Mouse (Mus musculus) erythroblast, embryonic 14.5 days (primary cell): ENCODE results near the gene Lmbrd1. TPM values are rescaled to one million over a fixed set of nuclear protein-coding genes. Genes with fewer than 3 reads are reported as not detected.
"Not testable (repeated sequence)": the region's sequence is repeated elsewhere in the genome, so short reads cannot be mapped to it uniquely, and the experiment has no call there.

Source experiments
- H3K27me3 ChIP-seq: 2 replicates; pipeline ENCODE4 v1.6.1; 2012; ENCODE audit warnings: inconsistent platforms; ENCODE audit not compliant: control insufficient read depth
- H3K36me3 ChIP-seq: 2 replicates; pipeline ENCODE4 v1.6.1; 2012; ENCODE audit warnings: mild to moderate bottlenecking, inconsistent platforms; ENCODE audit not compliant: control insufficient read depth
- H3K4me1 ChIP-seq: 2 replicates; pipeline ENCODE4 v1.6.1; 2012; ENCODE audit warnings: inconsistent platforms; ENCODE audit not compliant: control insufficient read depth
- H3K4me3 ChIP-seq: replicated peaks from 2 replicates; pipeline ENCODE3; 2012; ENCODE audit warnings: moderate library complexity, mild to moderate bottlenecking, inconsistent platforms
- H3K9me3 ChIP-seq: 2 replicates; pipeline ENCODE4 v1.6.1; 2012; ENCODE audit warnings: low read length, inconsistent platforms, mixed read lengths; ENCODE audit not compliant: control insufficient read depth
- GATA1 ChIP-seq: IDR thresholded peaks from 2 replicates; pipeline ENCODE4 v1.6.1; 2012; ENCODE audit warnings: low read length, inconsistent platforms, mixed read lengths
- TAL1 ChIP-seq: IDR thresholded peaks from 3 replicates; pipeline ENCODE4 v1.6.1; 2012; ENCODE audit warnings: low read length, inconsistent platforms, mixed read lengths
- polyA plus RNA-seq: library from polyadenylated mRNA; stranded (reverse); fragments of >175 nt; gene quantifications from 2 replicates; pipeline ENCODE4 v1.2.3, GENCODE M21; 2012

The Lmbrd1 gene
- polyA plus RNA-seq, 1 experiment, result 0.02 TPM

- H3K4me3 ChIP-seq, result no peak overlapping the region
- no peak for TF ChIP-seq TAL1
- H3K9me3 ChIP-seq, result no peaks in the 10 kb centered on the region
- no peaks in the 10 kb centered on the region for H3K4me1 ChIP-seq
- H3K27me3 ChIP-seq, result no peaks in the 10 kb centered on the region
- peaks cover 8% of the 10 kb centered on the region for H3K36me3 ChIP-seq
Observed at GRCm38 (mm10) chr1:24743191-24743924, 64.9 kb downstream of the Lmbrd1 start.

GRCm38 (mm10) chr1:24752715-24753114 lies 74.3 kb downstream of the Lmbrd1 start:
- Histone ChIP-seq H3K27me3 (no peaks in the 10 kb centered on the region), H3K4me1 (no peaks in the 10 kb centered on the region), H3K4me3 (no peak overlapping the region), H3K36me3 (peaks cover 13% of the 10 kb centered on the region), H3K9me3 (no peaks in the 10 kb centered on the region)
- TF ChIP-seq TAL1 (no peak), GATA1 (no peak)

GRCm38 (mm10) chr1:24758516-24758915 lies 80.1 kb downstream of the Lmbrd1 start:
- H3K36me3 ChIP-seq, result peaks cover 7% of the 10 kb centered on the region
- no peaks in the 10 kb centered on the region for H3K4me1 ChIP-seq
- H3K9me3 ChIP-seq, result no peaks in the 10 kb centered on the region
- H3K27me3 ChIP-seq, result no peaks in the 10 kb centered on the region
- TF ChIP-seq TAL1 (no peak), GATA1 (no peak)
- H3K4me3 ChIP-seq, result no peak overlapping the region

- TF ChIP-seq GATA1, result no peak
- no peak for TF ChIP-seq TAL1
- H3K4me1 ChIP-seq, result no peaks in the 10 kb centered on the region
- H3K9me3 ChIP-seq, result no peaks in the 10 kb centered on the region
- H3K4me3 ChIP-seq, result no peak overlapping the region
- no peaks in the 10 kb centered on the region for H3K27me3 ChIP-seq
- H3K36me3 ChIP-seq, result peaks cover 7% of the 10 kb centered on the region
Observed at GRCm38 (mm10) chr1:24766466-24766865, 88.0 kb downstream of the Lmbrd1 start.

- H3K4me1 ChIP-seq, result not testable (repeated sequence)
Observed at GRCm38 (mm10) chr1:24767197-24767596, 88.8 kb downstream of the Lmbrd1 start.

GRCm38 (mm10) chr1:24773642-24774041 lies 95.2 kb downstream of the Lmbrd1 start:
- Histone ChIP-seq H3K27me3 (no peaks in the 10 kb centered on the region), H3K9me3 (no peaks in the 10 kb centered on the region), H3K4me3 (no peak overlapping the region), H3K36me3 (no peaks in the 10 kb centered on the region), H3K4me1 (no peaks in the 10 kb centered on the region)
- no peak for TF ChIP-seq GATA1

More at GRCm38 (mm10) chr1:24767197-24767596, 88.8 kb downstream of the Lmbrd1 start:
- not testable (repeated sequence) for H3K4me3 ChIP-seq, H3K36me3 ChIP-seq, H3K27me3 ChIP-seq, H3K9me3 ChIP-seq

- no peaks in the 10 kb centered on the region for H3K36me3 ChIP-seq
- H3K4me1 ChIP-seq, result no peaks in the 10 kb centered on the region
- no peaks in the 10 kb centered on the region for H3K27me3 ChIP-seq
- TF ChIP-seq GATA1 (no peak), TAL1 (no peak)
- no peaks in the 10 kb centered on the region for H3K9me3 ChIP-seq
- H3K4me3 ChIP-seq, result no peak overlapping the region
Observed at GRCm38 (mm10) chr1:24776576-24776975, 98.1 kb downstream of the Lmbrd1 start.

GRCm38 (mm10) chr1:24793168-24793567 lies 114.7 kb downstream of the Lmbrd1 start:
- H3K4me1 ChIP-seq, result no peaks in the 10 kb centered on the region
- H3K27me3 ChIP-seq, result no peaks in the 10 kb centered on the region
- H3K36me3 ChIP-seq, result no peaks in the 10 kb centered on the region
- TF ChIP-seq TAL1, result no peak
- TF ChIP-seq GATA1, result no peak
- peaks cover 8% of the 10 kb centered on the region for H3K9me3 ChIP-seq
- no peak overlapping the region for H3K4me3 ChIP-seq

GRCm38 (mm10) chr1:24807971-24808370 lies 129.5 kb downstream of the Lmbrd1 start:
- H3K9me3 ChIP-seq, H3K4me1 ChIP-seq: not testable (repeated sequence)

More at GRCm38 (mm10) chr1:24807971-24808370, 129.5 kb downstream of the Lmbrd1 start:
- H3K4me3 ChIP-seq, H3K36me3 ChIP-seq, H3K27me3 ChIP-seq: not testable (repeated sequence)

Other genes with a start within 250 kb of the Lmbrd1 start
- not detected in 2 replicates for gene Col19a1, start 91.2 kb upstream of the Lmbrd1 start, polyA plus RNA-seq